Mouse (Mus musculus) testis, adult 2 months (tissue): Measurements from ENCODE around the gene Elmo1. TPM values are rescaled to one million over a fixed set of nuclear protein-coding genes. Genes with fewer than 3 reads are reported as not detected.

Experiments used
- H3K27ac ChIP-seq: fragments of 200-500 bp; 2 replicates; pipeline ENCODE4 v1.5.1; 2012; ENCODE audit warnings: low read depth, low read length; ENCODE audit not compliant: control insufficient read depth, insufficient read depth
- H3K27me3 ChIP-seq: fragments of 200-500 bp; 2 replicates; pipeline ENCODE4 v1.6.1; 2012; ENCODE audit warnings: mild to moderate bottlenecking, low read length, moderate library complexity; ENCODE audit not compliant: control insufficient read depth, insufficient read depth
- H3K36me3 ChIP-seq: fragments of 200-500 bp; 2 replicates; pipeline ENCODE4 v1.6.1; 2012; ENCODE audit warnings: mild to moderate bottlenecking, low read length; ENCODE audit not compliant: control insufficient read depth, insufficient read depth
- H3K4me1 ChIP-seq: fragments of 200-500 bp; 2 replicates; pipeline ENCODE4 v1.6.1; 2012; ENCODE audit warnings: low read length; ENCODE audit not compliant: control insufficient read depth, insufficient read depth
- H3K4me3 ChIP-seq: fragments of 200-500 bp; 2 replicates; pipeline ENCODE4 v1.5.1; 2012; ENCODE audit warnings: low read depth, mild to moderate bottlenecking, low read length, moderate library complexity, mixed read lengths; ENCODE audit not compliant: control insufficient read depth
- CTCF ChIP-seq: fragments of 200-500 bp; IDR thresholded peaks from 2 replicates; pipeline ENCODE4 v1.5.1; 2012; ENCODE audit warnings: low read depth, mild to moderate bottlenecking, inconsistent platforms, low read length, moderate library complexity; ENCODE audit not compliant: control insufficient read depth, insufficient read depth, insufficient replicate concordance
- POLR2A ChIP-seq: fragments of 200-500 bp; IDR thresholded peaks from 2 replicates; pipeline ENCODE4 v1.6.1; 2012; ENCODE audit warnings: low read depth, mild to moderate bottlenecking, inconsistent platforms, low read length, moderate library complexity; ENCODE audit not compliant: control insufficient read depth
- polyA plus RNA-seq: library from polyadenylated mRNA; depleted of rRNA; stranded (reverse); fragments of >200 nt; gene quantifications from 2 replicates; pipeline ENCODE4 v1.2.3, GENCODE M21; 2012

Elmo1 gene
- polyA plus RNA-seq, 1 experiment = 17.9 TPM

DNA sequence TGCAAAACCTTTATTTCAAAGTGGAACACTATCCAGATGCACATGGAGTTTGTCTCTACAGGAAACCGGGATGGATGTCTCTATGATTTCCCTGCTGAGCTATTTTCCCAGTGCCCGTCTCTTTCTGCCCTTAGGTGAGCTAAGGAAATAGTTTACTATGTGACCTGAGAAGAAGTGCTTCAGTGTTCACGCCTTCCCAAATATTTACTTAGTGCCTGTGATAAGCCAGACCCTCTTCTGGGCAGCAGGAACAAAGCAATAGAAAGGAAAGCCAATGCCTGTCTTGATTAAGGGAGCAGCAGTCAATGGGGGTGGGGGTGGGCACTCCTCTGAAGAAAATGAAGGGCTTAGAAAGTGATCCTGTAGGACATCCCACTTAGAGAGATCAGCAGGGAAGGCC lies 401.3 kb downstream of the Elmo1 start:
- Histone ChIP-seq H3K27ac (no peak overlapping the region), H3K4me3 (no peak overlapping the region), H3K36me3 (no peaks in the 10 kb centered on the region), H3K27me3 (no peaks in the 10 kb centered on the region), H3K4me1 (no peaks in the 10 kb centered on the region)
- no peak for TF ChIP-seq CTCF
- TF ChIP-seq POLR2A = no peak

DNA sequence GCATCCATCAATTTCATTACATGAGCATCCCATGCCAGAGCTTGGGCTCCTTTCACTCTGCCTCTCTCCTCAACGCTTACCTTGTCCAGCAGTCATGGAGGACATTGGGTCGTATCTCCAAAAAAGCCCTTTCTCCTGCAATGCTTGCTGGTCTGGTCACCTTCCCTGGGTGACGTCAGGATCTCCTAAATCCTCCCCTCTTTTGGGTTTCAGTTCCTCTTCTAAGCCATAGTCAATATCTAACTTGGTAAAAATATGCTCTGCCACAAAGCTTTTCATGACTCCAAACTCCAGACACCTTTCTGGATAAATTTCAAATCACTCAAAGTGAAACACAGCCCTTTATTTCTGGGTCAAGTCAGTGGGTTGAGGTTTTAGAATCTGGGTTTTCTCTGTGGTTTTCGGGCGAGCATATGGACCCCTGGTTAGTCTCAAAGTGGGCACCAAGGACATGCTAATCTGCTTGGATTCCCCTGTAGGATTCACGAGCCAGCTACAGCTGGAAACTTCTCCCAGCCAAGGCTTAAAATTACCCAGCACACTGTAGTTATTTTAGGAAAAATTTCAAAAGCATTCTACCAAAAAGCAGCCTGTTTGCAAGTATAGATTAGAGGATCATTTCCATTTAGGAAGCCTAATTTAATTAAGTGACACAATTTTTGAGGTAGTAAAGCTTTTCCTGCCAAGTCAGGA lies 403.8 kb downstream of the Elmo1 start:
- no peaks in the 10 kb centered on the region for H3K36me3 ChIP-seq
- no peak for TF ChIP-seq CTCF
- TF ChIP-seq POLR2A = no peak
- no peak overlapping the region for H3K4me3 ChIP-seq
- H3K27ac ChIP-seq = no peak overlapping the region
- H3K27me3 ChIP-seq = no peaks in the 10 kb centered on the region
- no peaks in the 10 kb centered on the region for H3K4me1 ChIP-seq

DNA sequence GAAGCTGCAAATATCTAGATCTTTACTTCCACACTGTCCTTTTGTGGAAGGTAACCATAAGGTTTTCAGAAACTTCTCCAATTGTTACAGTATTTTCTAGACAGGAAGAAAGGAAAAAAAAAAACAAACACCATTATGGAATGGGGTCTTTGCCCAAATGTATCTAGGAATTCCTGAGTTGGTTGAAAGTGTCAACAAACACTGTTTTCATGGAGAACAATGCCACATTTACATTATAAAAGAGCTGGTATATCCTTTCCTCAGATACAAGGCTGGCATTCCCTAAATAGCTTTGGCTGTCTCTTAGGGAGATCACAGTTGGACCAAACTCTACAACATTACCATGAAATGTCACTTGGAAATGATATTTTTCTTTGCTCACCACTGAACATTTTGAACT lies 411.5 kb downstream of the Elmo1 start:
- H3K27me3 ChIP-seq = no peaks in the 10 kb centered on the region
- no peak overlapping the region for H3K4me3 ChIP-seq
- no peaks in the 10 kb centered on the region for H3K4me1 ChIP-seq
- no peak overlapping the region for H3K27ac ChIP-seq
- no peaks in the 10 kb centered on the region for H3K36me3 ChIP-seq
- no peak for TF ChIP-seq CTCF
- no peak for TF ChIP-seq POLR2A

DNA sequence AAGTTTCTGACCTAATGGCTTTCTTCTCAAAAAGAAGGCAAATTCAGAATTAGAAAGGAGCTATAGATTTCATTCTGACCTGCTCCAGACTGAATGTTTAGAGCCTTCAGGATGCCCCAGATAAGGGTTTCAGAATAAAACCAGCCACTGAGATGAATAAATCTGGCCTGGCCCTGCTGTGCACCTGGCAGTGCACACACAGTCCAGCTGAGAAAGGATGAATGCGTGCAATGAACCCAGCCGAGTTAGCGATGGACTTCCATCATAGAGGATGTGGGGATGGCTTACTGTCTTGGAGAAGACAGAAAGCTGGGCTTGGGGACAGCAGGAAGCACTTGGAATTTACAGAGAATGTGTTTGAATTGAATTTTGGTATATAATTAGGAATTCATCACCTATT lies 413.0 kb downstream of the Elmo1 start:
- H3K36me3 ChIP-seq = no peaks in the 10 kb centered on the region
- no peaks in the 10 kb centered on the region for H3K27me3 ChIP-seq
- no peak for TF ChIP-seq CTCF
- no peak for TF ChIP-seq POLR2A

DNA sequence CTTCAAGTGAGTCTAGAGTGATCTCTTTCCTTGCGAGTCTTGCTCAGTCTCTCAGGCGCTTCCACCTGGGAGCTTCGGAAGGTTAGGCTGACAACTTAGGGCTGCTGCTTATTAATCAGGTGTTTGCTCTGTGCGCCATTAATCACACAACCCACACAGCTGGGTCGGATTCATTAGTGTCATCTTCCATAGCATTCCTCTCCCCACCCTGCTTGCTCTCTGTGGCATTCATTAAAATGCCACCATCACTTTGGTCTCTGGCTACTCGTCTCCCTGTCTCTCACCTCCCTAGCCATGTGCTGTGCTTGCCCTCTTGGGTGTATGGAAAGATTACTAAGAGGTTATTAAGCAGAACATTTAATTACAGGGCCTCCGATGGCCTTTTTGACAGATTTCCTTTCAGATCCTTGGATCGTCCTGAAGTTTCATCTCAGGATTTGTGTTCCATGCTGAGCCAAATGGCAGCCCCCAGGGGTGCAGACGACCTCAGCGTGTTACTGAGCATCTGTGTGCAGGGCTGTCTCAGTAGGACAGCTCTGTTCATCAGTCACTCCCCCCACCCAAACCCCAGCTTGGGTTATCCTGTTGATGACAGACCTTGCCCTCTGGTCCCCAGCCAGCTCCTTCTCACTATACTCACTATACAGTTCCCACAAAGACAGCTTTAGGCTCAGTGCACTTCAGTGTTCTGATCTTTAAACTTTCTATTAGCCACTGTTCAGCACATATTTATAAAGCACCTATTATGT lies 417.2 kb downstream of the Elmo1 start:
- Histone ChIP-seq H3K36me3 (no peaks in the 10 kb centered on the region), H3K4me3 (no peak overlapping the region), H3K27me3 (no peaks in the 10 kb centered on the region), H3K27ac (no peak overlapping the region), H3K4me1 (no peaks in the 10 kb centered on the region)
- no peak for TF ChIP-seq POLR2A
- TF ChIP-seq CTCF = no peak

More for the DNA sequence above, 413.0 kb downstream of the Elmo1 start:
- H3K4me1 ChIP-seq = no peaks in the 10 kb centered on the region
- no peak overlapping the region for H3K27ac ChIP-seq
- no peak overlapping the region for H3K4me3 ChIP-seq

DNA sequence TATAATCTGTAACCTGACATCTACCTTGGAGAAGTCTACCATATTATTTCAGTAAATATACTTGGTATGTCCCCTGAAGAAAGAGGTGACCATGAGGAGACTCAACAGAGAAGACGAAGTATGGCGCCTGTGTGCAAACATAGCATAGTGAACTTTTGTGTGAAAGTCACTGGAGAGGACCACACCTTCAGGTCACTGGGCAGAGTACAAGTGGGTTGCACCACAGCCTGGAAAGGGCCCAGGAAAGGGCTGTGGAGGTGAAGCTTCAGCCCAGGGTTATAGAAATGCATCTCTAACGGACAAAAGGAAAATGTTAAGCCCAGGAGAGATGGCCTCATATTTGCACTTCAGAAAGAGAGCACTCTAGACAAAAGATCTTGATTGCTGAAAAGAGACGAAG lies 420.6 kb downstream of the Elmo1 start:
- H3K27me3 ChIP-seq = no peaks in the 10 kb centered on the region
- no peak overlapping the region for H3K4me3 ChIP-seq
- H3K27ac ChIP-seq = no peak overlapping the region
- no peaks in the 10 kb centered on the region for H3K36me3 ChIP-seq
- no peak for TF ChIP-seq POLR2A
- no peak for TF ChIP-seq CTCF
- H3K4me1 ChIP-seq = no peaks in the 10 kb centered on the region

DNA sequence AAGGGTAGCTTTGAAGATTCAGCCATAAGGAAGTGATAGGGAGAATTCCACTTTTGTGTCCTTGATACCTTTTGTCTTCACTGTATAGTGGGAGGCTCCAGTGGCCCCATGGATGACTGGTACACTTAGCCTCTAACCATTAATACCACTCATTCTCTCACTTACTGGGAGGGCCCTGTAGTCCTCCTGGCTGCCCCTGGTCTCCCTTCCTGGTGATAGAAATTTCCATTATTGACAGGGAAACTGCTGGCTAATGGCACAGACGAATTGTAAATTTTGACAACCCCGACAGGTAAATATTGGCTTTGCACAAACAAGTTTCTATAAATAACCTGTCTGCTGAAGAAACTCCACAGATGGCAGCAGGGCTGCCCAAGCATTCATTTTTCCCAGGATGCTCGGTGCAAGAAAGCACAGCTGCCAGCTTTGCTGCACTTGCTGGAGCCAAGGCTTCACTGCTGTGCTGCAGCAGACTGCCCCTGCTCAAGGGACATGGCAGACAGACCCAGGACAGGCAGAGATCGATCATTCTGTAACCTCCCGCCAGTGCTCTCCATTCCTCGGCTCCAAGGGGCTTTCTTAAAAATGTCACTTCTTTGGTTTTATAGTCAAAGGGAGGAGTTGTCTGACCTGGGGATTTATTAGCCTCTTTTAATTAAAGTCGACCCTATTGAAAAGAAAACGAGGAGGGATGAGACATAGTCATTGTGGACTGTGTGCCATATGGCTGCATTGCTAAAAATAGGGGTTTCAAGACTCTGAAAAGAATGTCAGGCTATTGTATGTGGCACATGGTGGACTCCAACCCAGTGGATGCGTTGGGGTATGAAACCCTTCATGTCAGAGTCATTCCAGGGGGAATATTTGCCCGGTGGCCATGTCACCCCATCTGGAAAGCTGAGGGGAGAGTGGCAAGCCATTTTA lies 422.2 kb downstream of the Elmo1 start:
- Histone ChIP-seq H3K27ac (no peak overlapping the region), H3K4me1 (no peaks in the 10 kb centered on the region), H3K27me3 (no peaks in the 10 kb centered on the region), H3K4me3 (no peak overlapping the region), H3K36me3 (no peaks in the 10 kb centered on the region)
- no peak for TF ChIP-seq CTCF
